Mouse (Mus musculus): ENCODE results near the gene Rras.

DNA sequence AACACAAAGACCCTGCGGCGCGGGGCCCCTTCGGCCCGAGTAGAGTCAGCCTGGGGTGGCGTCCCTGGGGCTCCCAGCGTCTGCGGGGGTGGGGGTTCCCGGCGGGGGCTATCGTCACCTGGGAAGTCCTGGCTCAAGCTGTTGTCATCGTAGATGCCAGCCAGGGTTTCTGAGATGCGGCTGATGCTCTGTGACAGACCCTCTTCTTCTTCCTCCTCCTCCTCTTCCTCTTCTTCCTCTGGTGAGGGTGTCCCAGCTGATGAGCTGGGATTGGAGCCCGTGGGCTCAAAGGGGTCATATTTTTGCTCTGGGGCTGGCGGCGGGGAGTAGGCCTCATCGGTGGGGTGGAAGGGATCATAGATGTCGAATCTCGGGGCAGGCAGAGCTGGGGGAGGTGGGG, 9.3 kb upstream of the Rras start:
- no peak for TF ChIP-seq CTCF (IDR thresholded peaks at IDR 0.05; ENCODE audit: control insufficient read depth, insufficient read depth, low read length)
- no peak for TF ChIP-seq POLR2A (IDR thresholded peaks at IDR 0.05; ENCODE audit: borderline replicate concordance, control insufficient read depth, low read depth, low read length)
